Mouse (Mus musculus): ENCODE measurements around the gene Prss57.

GRCm38 (mm10) chr10:79820782-79821181 is 30.0 kb upstream of the Prss57 start, which contains the start of gene Misp:
- TF ChIP-seq CTCF (conservative IDR thresholded peaks at IDR 0.05; ENCODE audit: low read length), result peak; percentile 31
- TF ChIP-seq NANOG (IDR thresholded peaks at IDR 0.05; ENCODE audit: borderline replicate concordance, low read length), result no peak
